Mouse (Mus musculus) CD8-positive naive resting alpha-beta T cell, adult 2 months (primary cell): ENCODE measurements around the gene Loxl1.

Source experiments
- DNase-seq, 2 experiments: peaks; one replicate each; pipeline ENCODE4 v3.0.0; 2022; ENCODE audit warnings: low read depth in 2 of 2, low spot score in 2 of 2

Gene Loxl1

DNA sequence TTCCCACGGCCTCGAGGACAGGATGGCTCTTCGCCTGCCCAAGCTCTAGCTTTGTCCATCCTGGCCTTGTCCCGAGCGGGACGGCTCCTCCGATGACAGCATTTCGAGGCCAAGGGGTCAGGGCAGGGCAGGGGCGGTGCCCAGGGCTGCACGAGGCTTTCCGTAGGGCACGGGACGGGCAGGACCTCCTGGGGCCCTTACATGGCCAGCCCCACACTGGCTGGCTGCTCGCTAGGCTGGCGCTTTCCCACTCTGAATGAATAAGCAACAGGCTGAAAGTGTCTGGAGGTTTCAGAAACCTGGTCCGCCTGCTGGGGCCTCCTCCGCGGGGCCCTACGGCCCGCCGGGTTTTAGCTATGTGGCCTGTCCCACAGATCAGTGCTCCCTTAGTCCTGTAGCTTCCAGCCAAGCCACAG lies at the start of gene Loxl1:
Gene Loxl1, minus strand, starts transcription at position 243 of the 416 bp plus-strand sequence.
- DNase-seq, result no peak

DNA sequence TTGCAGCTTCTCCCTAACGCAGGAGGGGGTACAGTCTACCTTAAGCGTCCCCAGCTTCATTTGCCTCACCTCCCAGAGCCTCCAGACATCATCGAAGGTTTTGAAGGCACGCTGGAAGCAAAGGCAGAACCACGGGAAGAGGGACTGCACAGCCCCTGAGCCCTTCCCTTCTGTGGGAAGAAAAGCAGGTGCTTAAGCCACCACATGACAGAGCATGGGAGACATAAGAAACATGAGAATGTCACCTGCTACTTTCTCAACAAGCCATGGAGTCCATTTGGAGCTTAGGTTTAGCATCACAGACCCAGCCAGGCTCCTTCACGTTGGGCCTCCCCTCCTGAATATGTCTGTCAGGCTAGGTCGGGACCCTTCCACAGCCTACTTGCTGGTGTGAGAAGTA lies 49.0 kb upstream of the Loxl1 start:
- no peak for DNase-seq

DNA sequence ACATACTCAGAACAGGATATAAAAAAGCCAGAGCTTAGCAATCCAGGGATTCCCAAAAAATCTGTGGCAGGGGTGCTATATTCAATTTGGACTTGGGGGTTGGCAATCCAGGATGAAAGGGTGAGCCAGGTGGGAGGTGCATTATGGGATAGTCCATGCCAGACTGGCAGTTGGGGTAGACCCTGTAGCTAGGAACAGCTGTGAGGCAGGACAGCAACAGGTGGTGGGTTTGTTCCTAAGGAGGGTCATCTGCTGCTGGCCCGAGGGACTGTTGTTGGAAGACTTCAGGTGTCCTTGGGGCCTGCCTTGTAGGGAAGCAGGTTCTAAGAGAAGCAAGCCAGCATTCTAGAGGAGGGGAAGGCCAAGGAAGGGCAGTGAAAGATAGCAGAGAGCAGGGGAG lies 48.4 kb upstream of the Loxl1 start:
- DNase-seq, result no peak

DNA sequence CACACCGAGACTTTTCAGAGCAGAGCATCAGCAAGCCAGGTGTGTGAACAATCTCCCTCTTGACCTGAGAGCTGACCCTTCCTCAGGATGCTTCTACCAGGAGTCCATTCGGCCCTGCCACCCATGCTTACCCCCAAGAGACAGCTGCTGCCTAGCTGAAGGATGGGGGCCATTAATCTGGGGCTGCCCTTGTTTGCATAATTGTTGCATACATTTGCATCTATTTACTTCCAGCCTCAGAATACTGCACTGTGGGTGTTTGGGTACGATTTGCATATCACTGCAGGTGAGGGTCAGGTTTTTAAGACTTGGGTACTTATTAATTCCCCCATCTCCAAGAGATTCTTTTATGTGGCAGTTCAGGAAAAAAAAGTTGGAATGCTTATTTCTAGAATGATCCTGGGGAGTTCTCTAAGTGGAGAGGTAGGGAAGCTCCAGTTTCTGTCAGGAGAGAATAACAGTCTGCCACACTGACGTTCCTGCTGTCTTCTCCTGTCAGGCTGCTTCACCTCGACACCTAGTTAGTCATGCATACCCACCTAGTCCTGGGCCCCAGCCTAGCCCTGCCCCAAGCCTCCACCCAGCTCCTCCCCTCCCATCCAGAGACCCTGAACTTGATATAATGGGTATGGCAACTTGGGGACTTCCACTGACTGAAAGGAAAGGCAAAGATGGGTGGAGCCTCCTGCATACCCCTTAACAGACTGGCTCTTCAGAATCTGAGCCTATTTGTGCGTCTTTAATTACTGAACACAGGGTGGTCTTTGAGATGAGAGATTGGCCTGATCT lies 42.5 kb upstream of the Loxl1 start:
- DNase-seq, result no peak

- no peak for DNase-seq
Observed at GRCm38 (mm10) chr9:58354701-58355100, 41.7 kb upstream of the Loxl1 start.

DNA sequence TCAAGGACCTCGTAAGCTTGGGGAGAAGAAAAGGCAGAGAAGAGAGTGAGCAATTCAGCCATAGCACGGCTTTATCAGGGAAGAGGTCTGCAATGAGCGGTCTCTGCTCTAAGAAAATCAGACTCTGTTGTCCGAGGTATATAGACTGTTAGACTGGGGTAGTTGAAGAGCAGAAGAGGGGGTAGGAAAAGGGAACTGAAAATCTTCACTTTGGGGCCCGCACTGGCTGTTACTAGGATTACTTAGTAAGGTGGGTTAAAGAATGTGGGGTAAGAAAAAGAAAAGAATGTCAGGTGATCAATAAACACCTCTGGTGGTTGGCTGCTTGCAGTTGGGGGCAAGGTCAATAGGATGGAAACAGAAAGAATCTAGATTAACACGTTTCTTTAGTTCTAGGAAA lies 40.2 kb upstream of the Loxl1 start:
- no peak for DNase-seq

DNA sequence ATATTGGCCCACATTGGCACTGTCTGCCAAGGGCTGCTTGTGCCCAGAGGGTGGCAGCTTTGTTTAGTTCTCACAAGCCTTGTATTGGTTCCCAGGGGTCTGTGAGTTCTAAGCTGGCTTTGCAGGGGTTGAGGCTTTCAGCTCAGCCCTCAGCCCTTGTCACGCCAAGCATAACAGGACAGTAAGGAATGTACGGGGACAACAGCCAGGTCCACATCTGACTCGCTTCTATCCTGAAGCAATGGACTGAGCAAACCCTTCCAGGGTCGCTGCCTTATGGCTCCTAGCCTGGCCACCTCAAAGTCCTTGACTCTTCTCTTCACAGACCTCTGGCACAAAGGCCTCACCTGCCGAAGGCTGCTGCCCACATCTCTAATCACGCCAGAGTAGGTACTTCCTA lies 34.8 kb upstream of the Loxl1 start:
- no peak for DNase-seq

DNA sequence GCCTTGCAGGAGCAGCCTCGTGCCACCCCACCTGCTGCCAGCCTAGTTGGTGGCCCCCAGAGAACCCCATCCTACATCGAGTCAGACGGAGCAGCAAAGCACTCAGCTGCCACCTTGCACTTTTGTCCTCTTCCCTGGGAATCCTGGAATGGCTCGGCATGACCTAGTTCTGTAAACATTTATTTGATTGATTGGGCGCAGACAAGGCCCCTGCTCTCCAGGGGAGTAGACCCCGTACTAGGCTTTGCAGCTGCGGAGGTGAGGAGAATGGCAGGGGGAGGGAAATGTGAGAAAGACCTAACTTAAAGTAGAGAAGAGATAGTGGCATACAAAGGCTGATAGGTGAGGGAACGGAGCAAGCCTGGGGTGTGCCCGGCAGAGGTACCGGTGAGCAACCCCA lies 33.5 kb upstream of the Loxl1 start:
- no peak for DNase-seq

- no peak for DNase-seq
Observed at GRCm38 (mm10) chr9:58345963-58346362, 33.0 kb upstream of the Loxl1 start.

GRCm38 (mm10) chr9:58341795-58342194 lies 28.8 kb upstream of the Loxl1 start:
- DNase-seq, result no peak

- no peak for DNase-seq
Observed at GRCm38 (mm10) chr9:58336650-58337281, 23.8 kb upstream of the Loxl1 start.

DNA sequence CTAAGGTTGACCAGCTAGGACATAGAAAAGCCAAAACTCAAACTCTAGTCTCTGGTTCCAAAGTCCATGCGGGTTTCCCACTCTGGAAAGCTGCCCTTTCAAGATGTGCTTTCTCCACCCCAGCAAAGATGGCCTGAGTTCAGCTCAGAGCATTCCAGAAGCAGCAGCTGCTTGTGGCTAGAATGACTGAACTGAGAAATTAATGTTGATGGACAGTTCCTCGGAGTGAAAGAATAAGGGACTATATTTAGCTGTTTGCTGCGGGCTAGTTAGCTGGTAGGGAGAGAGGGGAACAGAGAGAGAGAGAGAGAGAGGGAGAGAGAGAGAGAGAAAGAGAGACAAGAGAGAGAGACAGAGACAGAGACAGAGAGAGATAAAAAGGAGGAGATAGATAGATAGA lies 18.3 kb upstream of the Loxl1 start:
- DNase-seq, result no peak

DNA sequence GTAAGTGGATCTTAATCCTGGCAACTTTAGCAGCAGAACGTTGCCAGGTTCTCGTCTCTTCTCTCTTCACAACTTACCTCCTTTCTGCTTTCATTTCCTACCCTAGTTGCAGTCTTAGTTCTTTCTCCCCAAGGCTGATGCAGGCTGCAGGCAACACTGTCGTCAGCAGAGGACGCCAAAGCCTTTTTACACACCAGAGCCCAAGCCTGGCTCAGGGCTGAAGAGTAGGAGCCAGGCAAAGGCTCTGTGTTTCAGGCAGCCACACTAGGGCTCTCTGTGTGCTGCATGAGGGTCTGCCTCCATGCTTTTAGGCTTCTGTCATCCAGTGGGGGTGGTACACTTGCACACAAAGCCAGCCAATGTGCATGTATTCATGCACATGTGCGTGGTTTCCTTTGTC lies 17.3 kb upstream of the Loxl1 start:
- no peak for DNase-seq

DNA sequence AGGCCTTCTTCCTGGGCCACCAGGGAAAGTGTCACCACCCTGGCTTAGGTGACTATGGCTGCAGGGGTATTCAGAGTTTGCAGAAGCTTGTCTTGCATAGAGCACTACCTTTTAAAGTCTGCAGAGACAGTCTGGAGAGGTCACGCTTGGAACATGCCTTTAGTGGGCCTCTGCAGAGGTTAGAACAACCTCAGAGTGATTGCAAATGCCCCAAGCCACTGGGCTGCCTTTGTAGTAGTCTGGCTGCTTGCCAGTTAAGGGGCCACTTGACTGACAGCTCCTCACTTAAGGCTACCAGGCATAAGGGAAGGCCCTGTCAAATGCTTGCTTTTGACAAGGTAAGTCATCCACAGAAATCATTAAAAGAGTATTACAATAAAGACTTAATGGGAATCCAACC lies 14.4 kb upstream of the Loxl1 start:
- DNase-seq, result no peak

GRCm38 (mm10) chr9:58326477-58327180 lies 13.6 kb upstream of the Loxl1 start:
- no peak for DNase-seq

DNA sequence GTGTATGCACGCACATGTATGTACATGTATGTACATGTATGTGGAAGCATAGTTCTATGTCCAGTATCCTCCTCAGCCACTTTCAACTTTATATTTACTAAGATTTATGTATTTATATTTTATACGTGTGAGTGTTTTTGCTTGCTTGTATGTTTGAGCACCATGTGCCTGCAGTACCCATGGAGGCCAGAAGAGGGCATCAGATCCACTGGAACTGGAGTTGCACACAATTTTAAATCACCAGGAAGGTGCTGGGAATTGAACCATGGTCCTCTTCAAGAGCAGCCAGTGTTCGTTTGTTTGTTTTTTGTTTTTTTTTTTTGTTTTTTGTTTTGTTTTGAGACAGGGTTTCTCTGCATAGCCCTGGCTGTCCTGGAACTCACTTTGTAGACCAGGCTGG lies 8.7 kb upstream of the Loxl1 start:
- DNase-seq, result no peak

DNA sequence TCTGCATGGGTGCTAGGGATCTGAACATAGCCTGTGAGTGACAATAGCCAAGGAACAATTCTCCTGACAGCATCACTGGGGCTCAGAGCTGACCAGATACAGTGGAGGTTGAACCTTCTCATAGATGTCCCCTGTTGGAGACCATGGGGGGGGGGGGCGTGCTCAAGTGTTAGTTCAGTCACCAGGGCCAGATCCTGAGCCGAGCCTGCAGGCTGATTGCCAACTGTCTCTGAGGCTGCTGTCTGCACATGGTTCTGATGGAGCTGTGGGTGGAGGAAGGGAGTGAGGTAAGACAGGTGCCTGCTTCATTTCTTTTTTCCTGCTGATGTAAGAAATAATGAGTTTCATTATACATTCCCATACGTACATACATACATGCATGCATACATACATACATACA lies 5.3 kb upstream of the Loxl1 start:
- DNase-seq, result no peak

DNA sequence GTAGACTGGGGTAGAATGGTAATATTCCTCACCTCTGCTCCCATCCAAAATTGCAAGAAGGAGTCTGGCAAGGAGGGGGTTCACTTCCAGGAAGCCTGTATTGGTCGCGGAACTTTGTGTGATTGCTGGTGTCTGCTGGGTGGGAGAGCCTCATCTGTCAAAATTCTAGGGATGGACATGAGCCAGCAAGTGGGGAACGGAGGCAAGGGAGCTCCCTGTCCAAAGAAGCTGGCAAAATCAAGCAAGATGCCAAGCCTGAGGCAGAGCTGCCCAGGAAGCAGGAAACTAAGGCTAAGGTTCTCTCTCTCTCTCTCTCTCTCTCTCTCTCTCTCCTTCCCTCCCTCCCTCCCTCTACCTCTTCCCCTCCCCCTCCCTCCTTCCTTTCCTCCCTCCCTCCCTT lies 4.4 kb upstream of the Loxl1 start:
- DNase-seq, result no peak

DNA sequence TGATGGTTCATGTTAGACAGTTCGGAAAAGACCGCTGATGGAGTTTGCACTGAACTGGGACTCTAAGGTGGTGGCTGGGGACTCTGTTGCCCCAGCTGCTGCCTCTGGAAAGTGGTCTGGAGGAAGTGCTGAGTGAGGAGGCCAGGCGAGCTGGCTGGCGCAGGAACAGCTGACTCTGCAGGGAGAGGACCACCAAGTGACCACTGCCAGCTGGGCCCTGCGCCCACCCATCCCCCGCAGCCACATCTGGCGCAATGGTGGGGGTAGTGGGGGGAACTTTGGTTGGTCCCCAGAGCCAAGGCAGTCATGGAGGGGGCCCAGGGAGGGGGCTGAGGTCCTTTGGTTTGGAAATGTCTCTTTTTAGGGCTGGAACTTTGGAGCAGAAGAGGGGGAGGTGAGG lies 3.8 kb upstream of the Loxl1 start:
- DNase-seq, result no peak

GRCm38 (mm10) chr9:58315850-58316249 lies 2.9 kb upstream of the Loxl1 start:
- DNase-seq, result no peak

- DNase-seq, result no peak
Observed at GRCm38 (mm10) chr9:58314682-58315360, 1.8 kb upstream of the Loxl1 start.
